Mouse (Mus musculus) midbrain, embryonic 10.5 days (tissue): ENCODE measurements at regions not wholly inside any gene's neighbourhood (a gene's known extent, or its start where the extent isn't known, plus 50 kb on each side); places are given as distances from the start of the nearest gene placed in this dataset.

Source experiments
- DNase-seq: peaks from one replicate; pipeline ENCODE4 v3.0.0-alpha.2; 2017; ENCODE audit warnings: low spot score
- H3K27ac ChIP-seq: fragments of 300-500 bp; sonication (generic); replicated peaks from 2 replicates; pipeline ENCODE4 v1.5.1; 2016; ENCODE audit warnings: mild to moderate bottlenecking
- H3K27me3 ChIP-seq: fragments of 300-500 bp; sonication (generic); 2 replicates; pipeline ENCODE4 v1.6.1; 2016; ENCODE audit warnings: low read depth, mild to moderate bottlenecking; ENCODE audit not compliant: poor library complexity, severe bottlenecking
- H3K36me3 ChIP-seq: fragments of 300-500 bp; sonication (generic); 2 replicates; pipeline ENCODE4 v1.6.1; 2016; ENCODE audit warnings: mild to moderate bottlenecking, moderate library complexity
- H3K4me1 ChIP-seq: fragments of 300-500 bp; sonication (generic); 2 replicates; pipeline ENCODE4 v1.6.1; 2016
- H3K4me3 ChIP-seq: fragments of 300-500 bp; sonication (generic); 2 replicates; pipeline ENCODE4 v1.5.1; 2016; ENCODE audit warnings: mild to moderate bottlenecking, moderate library complexity
- H3K9me3 ChIP-seq: fragments of 300-500 bp; sonication (generic); replicated peaks from 2 replicates; pipeline ENCODE4 v1.6.1; 2016; ENCODE audit warnings: mild to moderate bottlenecking
- WGBS: fragments of 180-500 bp; shearing (Covaris S2); methylation state at CpG from one replicate; pipeline ENCODE4 v1.1.7; 2016; 5-methylcytosine and 5-hydroxymethylcytosine counted together

GRCm38 (mm10) chr6:107629376-107629775, 99.8 kb downstream of the Lrrn1 start:
- H3K9me3 ChIP-seq: no peaks in the 10 kb centered on the region
- 94% methylated on average over 1 of the region's 1 CpGs for WGBS
- no peak overlapping the region for H3K27ac ChIP-seq
- no peaks in the 10 kb centered on the region for H3K27me3 ChIP-seq
- H3K4me3 ChIP-seq: no peak overlapping the region
- H3K36me3 ChIP-seq: no peaks in the 10 kb centered on the region
- no peaks in the 10 kb centered on the region for H3K4me1 ChIP-seq
- no peak for DNase-seq

- no peak overlapping the region for H3K27ac ChIP-seq
- no peak for DNase-seq
- no peaks in the 10 kb centered on the region for H3K9me3 ChIP-seq
- H3K4me1 ChIP-seq: no peaks in the 10 kb centered on the region
- no peak overlapping the region for H3K4me3 ChIP-seq
- no peaks in the 10 kb centered on the region for H3K36me3 ChIP-seq
- peaks cover 3% of the 10 kb centered on the region; the same call in 1 of the 2 replicates for H3K27me3 ChIP-seq
- WGBS: 89% methylated on average over 2 of the region's 2 CpGs
These were observed 116.2 kb downstream of the Lrrn1 start for GRCm38 (mm10) chr6:107645751-107646150.

- no peaks in the 10 kb centered on the region for H3K9me3 ChIP-seq
- no peak overlapping the region for H3K4me3 ChIP-seq
- peaks cover 13% of the 10 kb centered on the region; the same call in 1 of the 2 replicates for H3K27me3 ChIP-seq
- no peak overlapping the region for H3K27ac ChIP-seq
- no peak for DNase-seq
- peaks cover 18% of the 10 kb centered on the region for H3K4me1 ChIP-seq
- H3K36me3 ChIP-seq: no peaks in the 10 kb centered on the region
These were observed 124.4 kb downstream of the Lrrn1 start for GRCm38 (mm10) chr6:107653840-107654523.

DNA sequence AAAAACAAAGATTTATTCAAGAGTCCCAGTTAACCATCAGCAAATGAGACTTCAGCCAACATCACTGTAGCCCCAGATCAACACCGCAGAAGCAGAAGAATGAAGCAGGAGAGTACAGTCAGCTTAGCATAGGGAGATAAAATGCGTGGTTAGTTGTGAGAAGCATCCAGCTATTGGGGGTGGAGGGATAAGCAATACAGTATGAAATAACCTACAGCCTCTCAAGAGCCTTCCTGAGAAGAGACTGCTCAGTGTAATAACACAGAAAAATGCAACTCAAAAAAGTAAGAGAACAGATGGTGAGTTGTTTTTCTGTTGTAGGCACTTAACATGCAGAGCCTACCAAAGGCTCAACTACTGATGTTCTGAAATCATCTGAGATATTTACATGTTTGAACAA, 128.2 kb downstream of the Lrrn1 start:
- no peak overlapping the region for H3K27ac ChIP-seq
- no peaks in the 10 kb centered on the region for H3K36me3 ChIP-seq
- WGBS: 96% methylated on average over 2 of the region's 2 CpGs
- peaks cover 18% of the 10 kb centered on the region for H3K4me1 ChIP-seq
- H3K27me3 ChIP-seq: peaks cover 13% of the 10 kb centered on the region; the same call in 1 of the 2 replicates
- no peaks in the 10 kb centered on the region for H3K9me3 ChIP-seq
- no peak for DNase-seq
- no peak overlapping the region for H3K4me3 ChIP-seq

- WGBS: 86% methylated on average over 5 of the region's 5 CpGs
- Histone ChIP-seq H3K27me3 (no peaks in the 10 kb centered on the region), H3K4me1 (no peaks in the 10 kb centered on the region), H3K9me3 (no peaks in the 10 kb centered on the region), H3K4me3 (no peak overlapping the region), H3K27ac (no peak overlapping the region), H3K36me3 (no peaks in the 10 kb centered on the region)
- DNase-seq: no peak
These were observed 131.6 kb downstream of the Lrrn1 start for GRCm38 (mm10) chr6:107661009-107661764.

DNA sequence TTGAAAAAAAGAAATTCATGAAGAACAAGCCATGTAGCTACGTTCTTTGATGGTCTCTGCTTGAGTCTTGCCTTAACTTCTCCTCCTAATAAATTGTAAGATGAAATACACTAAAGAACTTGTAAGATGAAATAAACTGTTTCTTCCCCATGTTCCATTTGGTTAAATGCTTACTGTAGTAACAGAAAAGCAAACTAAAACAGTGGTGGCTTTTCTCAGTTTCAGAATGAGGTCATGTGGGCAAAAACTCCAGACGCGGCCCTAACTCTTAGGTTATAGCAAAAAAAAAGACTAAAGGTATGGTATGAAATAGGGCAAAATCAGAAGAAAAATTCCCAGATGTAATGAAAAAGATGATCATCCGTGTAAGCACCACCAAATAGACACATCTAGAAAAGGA, 169.7 kb downstream of the Lrrn1 start:
- no peak overlapping the region for H3K27ac ChIP-seq
- H3K36me3 ChIP-seq: no peaks in the 10 kb centered on the region
- H3K4me3 ChIP-seq: no peak overlapping the region
- H3K27me3 ChIP-seq: no peaks in the 10 kb centered on the region
- WGBS: 91% methylated on average over 4 of the region's 4 CpGs
- no peaks in the 10 kb centered on the region for H3K4me1 ChIP-seq
- DNase-seq: no peak
- H3K9me3 ChIP-seq: no peaks in the 10 kb centered on the region

DNA sequence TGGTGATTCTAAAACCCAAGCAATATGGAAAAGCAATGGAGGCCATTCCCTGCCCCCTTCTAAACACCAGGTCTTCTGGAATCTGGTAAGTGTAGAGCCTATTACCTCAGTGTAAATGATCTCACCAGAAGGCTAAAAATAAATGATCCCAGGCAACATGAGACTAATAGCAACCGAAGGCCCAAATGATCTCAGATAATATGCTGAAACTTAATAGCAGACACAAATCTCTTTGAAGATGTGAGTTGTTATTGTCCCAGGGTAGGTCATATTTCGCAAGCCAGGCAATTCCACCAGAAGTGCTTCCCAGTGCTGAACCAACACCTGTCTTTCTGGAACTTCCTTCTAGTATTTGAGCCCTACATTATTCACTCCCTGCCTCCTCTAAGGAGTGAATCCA, 178.6 kb downstream of the Lrrn1 start:
- Histone ChIP-seq H3K4me1 (peaks cover 23% of the 10 kb centered on the region), H3K9me3 (no peaks in the 10 kb centered on the region), H3K36me3 (no peaks in the 10 kb centered on the region), H3K27me3 (no peaks in the 10 kb centered on the region), H3K4me3 (no peak overlapping the region), H3K27ac (no peak overlapping the region)
- 88% methylated on average over 2 of the region's 2 CpGs for WGBS
- DNase-seq: no peak

- Histone ChIP-seq H3K9me3 (no peaks in the 10 kb centered on the region), H3K4me3 (no peak overlapping the region), H3K27me3 (no peaks in the 10 kb centered on the region), H3K4me1 (peaks cover 27% of the 10 kb centered on the region), H3K27ac (no peak overlapping the region), H3K36me3 (no peaks in the 10 kb centered on the region)
- WGBS: 79% methylated on average over 1 of the region's 1 CpGs
- DNase-seq: no peak
These were observed 179.0 kb downstream of the Lrrn1 start for GRCm38 (mm10) chr6:107708608-107709007.

DNA sequence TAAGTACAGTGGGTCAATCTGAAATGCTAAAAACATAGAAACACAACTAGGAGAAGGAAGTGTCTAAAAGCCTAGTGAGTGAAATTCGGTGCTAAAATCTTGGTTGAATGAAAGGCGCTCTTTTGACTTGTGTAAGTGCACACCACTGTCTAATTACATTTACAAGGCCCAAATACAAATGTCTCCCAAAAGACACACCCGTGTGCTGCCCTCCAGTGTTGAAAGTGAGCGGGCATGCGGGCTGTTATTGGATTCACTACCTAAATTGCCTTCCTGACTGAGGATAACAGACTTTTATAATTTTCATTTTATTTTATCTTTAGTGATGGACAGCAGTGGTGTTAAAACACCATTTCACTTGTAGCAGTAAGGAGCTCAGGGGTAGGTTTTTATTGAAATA, 180.8 kb downstream of the Lrrn1 start:
- Histone ChIP-seq H3K27me3 (no peaks in the 10 kb centered on the region), H3K27ac (no peak overlapping the region), H3K4me3 (no peak overlapping the region), H3K9me3 (no peaks in the 10 kb centered on the region), H3K36me3 (no peaks in the 10 kb centered on the region), H3K4me1 (peaks cover 30% of the 10 kb centered on the region)
- no peak for DNase-seq
- 80% methylated on average over 5 of the region's 5 CpGs for WGBS

- WGBS: 35% methylated on average over 22 of the region's 22 CpGs
- H3K4me1 ChIP-seq: peaks cover 30% of the 10 kb centered on the region
- no peaks in the 10 kb centered on the region for H3K9me3 ChIP-seq
- H3K36me3 ChIP-seq: no peaks in the 10 kb centered on the region
- 0 out of 2 replicates have a peak overlapping the region, but pooled peaks have one; percentile 33 for H3K27ac ChIP-seq
- peak; percentile 15 for DNase-seq
- H3K4me3 ChIP-seq: no peak overlapping the region
- H3K27me3 ChIP-seq: no peaks in the 10 kb centered on the region
These were observed 181.9 kb downstream of the Lrrn1 start for GRCm38 (mm10) chr6:107711181-107712087.

- H3K4me1 ChIP-seq: peaks cover 30% of the 10 kb centered on the region
- peak; percentile 20 for DNase-seq
- no peak overlapping the region for H3K27ac ChIP-seq
- H3K4me3 ChIP-seq: no peak overlapping the region
- 13% methylated on average over 6 of the region's 6 CpGs for WGBS
- H3K36me3 ChIP-seq: no peaks in the 10 kb centered on the region
- no peaks in the 10 kb centered on the region for H3K27me3 ChIP-seq
- 0 out of 2 replicates have a peak, but pooled peaks cover under 1% of the 10 kb centered on the region for H3K9me3 ChIP-seq
These were observed 183.5 kb downstream of the Lrrn1 start for GRCm38 (mm10) chr6:107713051-107713450.

DNA sequence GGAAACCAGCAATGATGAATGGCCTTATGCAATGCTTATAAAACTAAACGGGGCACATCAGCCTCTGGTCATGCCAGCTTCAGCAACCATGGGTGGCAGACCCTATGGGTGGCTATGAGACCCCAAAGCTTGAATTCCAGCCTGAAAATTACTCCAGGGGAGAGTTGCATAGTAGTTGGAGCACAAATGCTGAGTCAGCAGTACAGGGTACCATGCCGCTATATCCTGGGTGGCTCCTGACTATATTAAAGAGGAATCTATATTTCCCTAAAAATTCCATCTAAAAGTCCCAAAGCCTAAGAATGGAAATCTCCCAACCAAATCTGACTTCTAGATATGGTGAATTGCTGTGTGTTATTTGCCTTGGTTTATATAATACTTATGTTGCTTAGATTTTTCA, 187.6 kb downstream of the Lrrn1 start:
- Histone ChIP-seq H3K36me3 (no peaks in the 10 kb centered on the region), H3K4me3 (no peak overlapping the region), H3K9me3 (0 out of 2 replicates have a peak, but pooled peaks cover 3% of the 10 kb centered on the region), H3K27ac (no peak overlapping the region), H3K27me3 (no peaks in the 10 kb centered on the region), H3K4me1 (peaks cover 17% of the 10 kb centered on the region)
- WGBS: 88% methylated on average over 2 of the region's 2 CpGs
- DNase-seq: no peak
